Mouse (Mus musculus) thymus, postnatal 4 days (tissue): ENCODE measurements around the gene Cavin1.
"Not testable (repeated sequence)": the region's sequence is repeated elsewhere in the genome, so short reads cannot be mapped to it uniquely, and the experiment has no call there.

Source experiments
- DNase-seq: peaks from one replicate; pipeline ENCODE4 v3.0.0; 2021

Cavin1 gene

GRCm38 (mm10) chr11:100970557-100970937 is at the start of gene Cavin1:
Cavin1 (minus strand) TSS chr11:100970887.
- DNase-seq, result peak; percentile 34

- no peak for DNase-seq
Measured at GRCm38 (mm10) chr11:101011641-101012040, 41.0 kb upstream of the Cavin1 start.

- no peak for DNase-seq
Measured at GRCm38 (mm10) chr11:101009888-101010784, 39.4 kb upstream of the Cavin1 start.

- peak; percentile 94 for DNase-seq
Measured at GRCm38 (mm10) chr11:101009046-101009887, 38.6 kb upstream of the Cavin1 start, which contains the start of gene Atp6v0a1. Atp6v0a1 (plus strand) TSS chr11:101009452.

GRCm38 (mm10) chr11:101008206-101009045 is 37.7 kb upstream of the Cavin1 start:
- peak; percentile 21 for DNase-seq

GRCm38 (mm10) chr11:101003025-101003685 is 32.5 kb upstream of the Cavin1 start:
- no peak for DNase-seq

GRCm38 (mm10) chr11:101001875-101002552 is 31.3 kb upstream of the Cavin1 start:
- DNase-seq, result not testable (repeated sequence)

GRCm38 (mm10) chr11:100999254-100999653 is 28.6 kb upstream of the Cavin1 start:
- no peak for DNase-seq

GRCm38 (mm10) chr11:100998836-100999235 is 28.1 kb upstream of the Cavin1 start:
- DNase-seq, result no peak

GRCm38 (mm10) chr11:100996501-100996900 is 25.8 kb upstream of the Cavin1 start:
- DNase-seq, result no peak

- DNase-seq, result no peak
Measured at GRCm38 (mm10) chr11:100994655-100995054, 24.0 kb upstream of the Cavin1 start.

- DNase-seq, result no peak
Measured at GRCm38 (mm10) chr11:100994233-100994632, 23.5 kb upstream of the Cavin1 start.

- DNase-seq, result no peak
Measured at GRCm38 (mm10) chr11:100993437-100993836, 22.8 kb upstream of the Cavin1 start.

GRCm38 (mm10) chr11:100991027-100991534 is 20.4 kb upstream of the Cavin1 start:
- DNase-seq, result no peak

- no peak for DNase-seq
Measured at GRCm38 (mm10) chr11:100989666-100990065, 19.0 kb upstream of the Cavin1 start.

- no peak for DNase-seq
Measured at GRCm38 (mm10) chr11:100988674-100989073, 18.0 kb upstream of the Cavin1 start.

- peak; percentile 38 for DNase-seq
Measured at GRCm38 (mm10) chr11:100985607-100986006, 14.9 kb upstream of the Cavin1 start.

GRCm38 (mm10) chr11:100983778-100984131 is 13.1 kb upstream of the Cavin1 start:
- no peak for DNase-seq

GRCm38 (mm10) chr11:100983125-100983777 is 12.6 kb upstream of the Cavin1 start:
- DNase-seq, result peak; percentile 92

GRCm38 (mm10) chr11:100982087-100982486 is 11.4 kb upstream of the Cavin1 start:
- no peak for DNase-seq

GRCm38 (mm10) chr11:100981236-100981635 is 10.5 kb upstream of the Cavin1 start:
- no peak for DNase-seq
